Mouse (Mus musculus): ENCODE data around the gene Fam43b. TPM values are rescaled to one million over a fixed set of nuclear protein-coding genes. Genes with fewer than 3 reads are reported as not detected.

The Fam43b gene
- polyA plus RNA-seq, 1 experiment, result not detected

GRCm38 (mm10) chr4:138411504-138412121 is 15.3 kb upstream of the Fam43b start:
- peaks cover 5% of the 10 kb centered on the region; the same call in 1 of the 2 replicates for H3K4me1 ChIP-seq (ENCODE audit: control insufficient read depth, insufficient read depth, insufficient read length, low read length)
- no peak overlapping the region for H3K27ac ChIP-seq (replicated peaks; ENCODE audit: low read depth, low read length)
- H3K4me3 ChIP-seq (ENCODE audit: insufficient read depth, low read depth, low read length), result no peak overlapping the region

DNA sequence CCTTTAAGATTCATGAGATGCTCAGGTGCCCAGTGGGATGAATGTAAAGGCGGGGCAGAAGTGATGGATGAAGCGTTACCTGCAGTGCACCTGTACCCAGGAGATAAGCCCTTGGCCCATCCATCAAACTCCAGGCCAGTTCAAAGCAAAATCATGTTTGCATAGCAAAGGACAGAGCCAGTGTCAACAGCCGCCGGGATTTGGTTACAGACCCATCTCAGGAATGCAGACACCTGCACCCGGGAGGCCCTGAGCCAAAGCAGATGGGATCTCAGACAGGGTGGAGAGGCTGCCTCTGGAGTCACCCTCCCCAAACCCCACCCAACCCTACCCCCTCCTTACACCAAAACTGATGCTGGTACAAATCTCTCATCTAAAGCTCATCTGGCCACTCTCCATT is 14.7 kb upstream of the Fam43b start:
- H3K27ac ChIP-seq (replicated peaks; ENCODE audit: low read depth, low read length), result no peak overlapping the region
- no peak overlapping the region for H3K4me3 ChIP-seq (ENCODE audit: insufficient read depth, low read depth, low read length)

DNA sequence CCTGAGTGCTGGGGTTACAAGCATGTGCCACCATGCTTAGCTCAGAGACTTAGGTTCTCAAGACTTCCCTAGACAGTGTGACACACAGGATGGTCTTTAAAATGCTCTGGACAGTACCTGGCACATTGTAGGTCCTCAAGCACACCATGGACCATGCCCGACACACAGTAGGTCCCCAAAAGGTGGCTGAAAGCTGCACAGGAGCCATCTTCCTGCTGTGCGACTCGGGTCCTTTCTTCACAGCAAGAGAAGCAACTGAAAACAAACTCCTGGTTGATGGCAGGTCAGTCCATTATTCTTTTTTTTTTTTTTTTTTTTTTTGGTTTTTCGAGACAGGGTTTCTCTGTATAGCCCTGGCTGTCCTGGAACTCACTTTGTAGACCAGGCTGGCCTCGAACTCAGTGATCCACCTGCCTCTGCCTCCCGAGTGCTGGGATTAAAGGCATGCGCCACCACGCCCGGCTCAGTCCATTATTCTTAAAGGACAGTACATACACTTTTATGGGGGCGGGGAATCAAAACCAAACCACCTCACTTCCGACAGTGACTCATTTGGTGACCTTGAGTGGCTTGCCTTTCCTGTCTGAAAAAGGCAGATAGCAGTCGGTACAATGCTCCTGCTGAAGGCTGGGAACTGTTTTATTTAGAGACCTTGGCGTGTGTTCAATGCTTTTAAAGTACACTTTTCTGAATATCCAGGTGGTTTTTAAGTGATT is 11.3 kb upstream of the Fam43b start:
- H3K27ac ChIP-seq (replicated peaks; ENCODE audit: low read depth, low read length), result no peak overlapping the region
- H3K4me3 ChIP-seq (ENCODE audit: insufficient read depth, low read depth, low read length), result no peak overlapping the region
- H3K4me1 ChIP-seq (ENCODE audit: control insufficient read depth, insufficient read depth, insufficient read length, low read length), result no peaks in the 10 kb centered on the region

More for the DNA sequence above, 14.7 kb upstream of the Fam43b start:
- H3K4me1 ChIP-seq (ENCODE audit: control insufficient read depth, insufficient read depth, insufficient read length, low read length), result peaks cover 5% of the 10 kb centered on the region; the same call in 1 of the 2 replicates

DNA sequence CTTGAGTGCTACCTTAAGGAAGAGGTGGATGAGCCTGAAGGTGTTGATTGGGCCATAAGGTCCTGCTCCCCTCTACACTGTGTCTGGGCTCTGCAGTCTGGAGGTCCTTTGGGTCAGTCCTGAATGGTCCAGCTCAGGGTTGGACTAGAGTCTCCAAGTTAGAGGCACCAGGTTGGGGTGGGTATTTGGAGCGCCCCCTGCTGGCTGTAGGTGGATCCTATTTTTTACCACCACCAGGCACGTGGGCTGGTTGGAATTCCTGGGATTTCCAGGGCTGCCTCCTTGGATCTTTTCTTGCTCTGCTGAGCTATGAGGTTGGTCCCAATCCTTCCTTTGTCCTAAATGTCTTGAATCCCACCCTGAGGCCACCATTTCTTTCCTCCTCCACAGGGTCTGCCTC is 8.5 kb upstream of the Fam43b start:
- Histone ChIP-seq H3K27ac (replicated peaks; ENCODE audit: low read depth, low read length) (no peak overlapping the region), H3K4me1 (ENCODE audit: control insufficient read depth, insufficient read depth, insufficient read length, low read length) (no peaks in the 10 kb centered on the region), H3K4me3 (ENCODE audit: insufficient read depth, low read depth, low read length) (no peak overlapping the region)

DNA sequence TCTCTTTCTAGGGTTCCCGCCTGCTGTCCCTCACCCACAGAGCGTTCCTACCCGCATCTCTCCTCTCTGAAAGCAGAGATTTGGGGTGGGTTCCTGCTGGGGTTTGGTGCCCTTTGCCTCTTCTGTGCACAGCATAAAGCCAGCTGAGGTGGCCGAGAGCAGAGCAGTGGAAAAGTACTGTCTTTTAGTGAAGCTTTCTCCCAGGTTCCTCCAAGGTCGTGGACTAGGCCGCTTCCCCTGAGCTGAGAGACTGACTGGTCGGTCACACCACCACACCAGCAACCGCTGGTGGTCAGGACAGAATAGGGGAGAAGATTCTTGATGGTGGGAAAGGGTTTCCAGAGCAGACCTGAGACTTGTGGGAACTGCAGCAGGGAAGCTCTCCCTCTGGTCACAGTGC is 383 bp upstream of the Fam43b start:
- H3K4me3 ChIP-seq (ENCODE audit: insufficient read depth, low read depth, low read length), result peak overlapping the region; percentile 1; the same call in 1 of the 2 replicates
- no peaks in the 10 kb centered on the region for H3K4me1 ChIP-seq (ENCODE audit: control insufficient read depth, insufficient read depth, insufficient read length, low read length)
- H3K27ac ChIP-seq (replicated peaks; ENCODE audit: low read depth, low read length), result no peak overlapping the region

- Histone ChIP-seq H3K27ac (replicated peaks; ENCODE audit: low read depth, low read length) (no peak overlapping the region), H3K4me1 (ENCODE audit: control insufficient read depth, insufficient read depth, insufficient read length, low read length) (no peaks in the 10 kb centered on the region), H3K4me3 (ENCODE audit: insufficient read depth, low read depth, low read length) (peak overlapping the region; percentile 35)
Measured at GRCm38 (mm10) chr4:138395087-138395970, 999 bp downstream of the Fam43b start.

- Histone ChIP-seq H3K4me3 (ENCODE audit: insufficient read depth, low read depth, low read length) (no peak overlapping the region), H3K27ac (replicated peaks; ENCODE audit: low read depth, low read length) (no peak overlapping the region), H3K4me1 (ENCODE audit: control insufficient read depth, insufficient read depth, insufficient read length, low read length) (no peaks in the 10 kb centered on the region)
Measured at GRCm38 (mm10) chr4:138393703-138394102, 2.6 kb downstream of the Fam43b start.

- Histone ChIP-seq H3K4me3 (ENCODE audit: insufficient read depth, low read depth, low read length) (no peak overlapping the region), H3K4me1 (ENCODE audit: control insufficient read depth, insufficient read depth, insufficient read length, low read length) (no peaks in the 10 kb centered on the region), H3K27ac (replicated peaks; ENCODE audit: low read depth, low read length) (no peak overlapping the region)
Measured at GRCm38 (mm10) chr4:138383789-138384188, 12.5 kb downstream of the Fam43b start.

- Histone ChIP-seq H3K4me1 (ENCODE audit: control insufficient read depth, insufficient read depth, insufficient read length, low read length) (no peaks in the 10 kb centered on the region), H3K27ac (replicated peaks; ENCODE audit: low read depth, low read length) (no peak overlapping the region), H3K4me3 (ENCODE audit: insufficient read depth, low read depth, low read length) (no peak overlapping the region)
Measured at GRCm38 (mm10) chr4:138382462-138382861, 13.9 kb downstream of the Fam43b start.

- Histone ChIP-seq H3K4me3 (ENCODE audit: insufficient read depth, low read depth, low read length) (no peak overlapping the region), H3K4me1 (ENCODE audit: control insufficient read depth, insufficient read depth, insufficient read length, low read length) (no peaks in the 10 kb centered on the region), H3K27ac (replicated peaks; ENCODE audit: low read depth, low read length) (no peak overlapping the region)
Measured at GRCm38 (mm10) chr4:138380132-138380689, 16.1 kb downstream of the Fam43b start.

GRCm38 (mm10) chr4:138379091-138379840 is 17.1 kb downstream of the Fam43b start:
- Histone ChIP-seq H3K27ac (replicated peaks; ENCODE audit: low read depth, low read length) (no peak overlapping the region), H3K4me1 (ENCODE audit: control insufficient read depth, insufficient read depth, insufficient read length, low read length) (no peaks in the 10 kb centered on the region), H3K4me3 (ENCODE audit: insufficient read depth, low read depth, low read length) (no peak overlapping the region)

DNA sequence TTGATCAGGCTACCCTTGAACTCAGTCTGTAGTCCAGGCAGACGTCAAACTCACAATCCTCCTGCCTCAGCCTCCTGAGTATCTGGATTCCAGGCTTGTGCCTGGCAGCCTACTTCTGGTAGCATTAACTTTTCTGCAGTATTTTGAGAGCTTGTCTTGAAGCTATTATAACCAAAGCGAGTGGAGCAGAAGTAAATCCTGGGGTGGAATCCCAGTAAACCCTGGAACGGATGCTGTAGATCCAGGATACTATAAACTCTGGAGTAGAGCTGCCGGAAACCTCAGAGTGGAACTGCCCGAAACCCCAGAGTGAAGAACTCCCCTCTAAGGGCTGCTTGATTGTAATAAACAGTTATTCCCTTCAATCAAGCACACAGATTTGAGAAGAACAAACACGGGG is 18.8 kb downstream of the Fam43b start:
- H3K27ac ChIP-seq (replicated peaks; ENCODE audit: low read depth, low read length), result no peak overlapping the region
- no peaks in the 10 kb centered on the region for H3K4me1 ChIP-seq (ENCODE audit: control insufficient read depth, insufficient read depth, insufficient read length, low read length)
- no peak overlapping the region for H3K4me3 ChIP-seq (ENCODE audit: insufficient read depth, low read depth, low read length)

DNA sequence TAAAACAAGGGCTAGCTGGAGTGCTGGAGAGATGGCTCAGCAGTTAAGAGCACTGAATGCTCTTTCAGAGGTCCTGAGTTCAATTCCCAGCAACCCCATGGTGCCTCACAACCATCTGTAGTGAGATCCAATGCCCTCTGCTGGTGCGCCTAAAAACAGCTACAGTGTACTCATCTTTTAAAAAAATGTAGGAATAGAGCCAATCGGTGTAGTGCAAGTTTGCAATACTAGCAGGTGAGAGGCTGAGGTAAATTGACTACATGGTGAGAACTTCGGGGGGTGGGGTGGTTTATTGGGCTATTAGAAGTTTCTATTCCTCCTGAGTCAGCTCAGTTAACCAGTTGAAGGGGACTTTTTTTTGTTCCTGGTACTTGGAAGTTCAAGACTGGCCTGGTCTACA is 21.2 kb downstream of the Fam43b start:
- Histone ChIP-seq H3K4me3 (ENCODE audit: insufficient read depth, low read depth, low read length) (no peak overlapping the region), H3K27ac (replicated peaks; ENCODE audit: low read depth, low read length) (no peak overlapping the region), H3K4me1 (ENCODE audit: control insufficient read depth, insufficient read depth, insufficient read length, low read length) (no peaks in the 10 kb centered on the region)

DNA sequence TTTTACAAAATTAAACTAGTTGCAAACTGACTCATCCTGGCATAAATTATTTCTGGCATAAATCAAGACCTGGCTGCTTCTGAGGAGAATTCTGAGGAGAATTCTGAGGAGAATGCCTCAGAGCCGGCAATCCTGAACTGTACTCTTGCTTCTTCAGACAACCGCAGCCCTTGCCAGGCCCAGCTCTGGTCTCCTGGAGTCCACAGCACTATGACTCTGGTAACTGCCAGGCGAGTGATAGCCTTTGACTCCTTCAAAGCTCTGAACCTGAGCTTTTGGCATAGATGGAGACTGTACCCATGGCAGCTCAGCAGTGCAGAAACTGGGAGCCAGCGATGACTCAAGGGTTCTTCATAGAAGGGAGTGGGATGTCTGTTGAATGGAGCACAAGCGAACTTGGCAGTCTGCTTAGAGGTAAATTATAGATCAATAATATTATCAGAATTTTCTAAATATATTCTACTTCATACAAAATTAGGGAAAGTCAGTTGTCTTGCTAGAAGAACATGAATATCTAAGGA is 25.3 kb downstream of the Fam43b start:
- Histone ChIP-seq H3K27ac (replicated peaks; ENCODE audit: low read depth, low read length) (no peak overlapping the region), H3K4me1 (ENCODE audit: control insufficient read depth, insufficient read depth, insufficient read length, low read length) (peaks cover 6% of the 10 kb centered on the region)

More for the DNA sequence above, 25.3 kb downstream of the Fam43b start:
- no peak overlapping the region for H3K4me3 ChIP-seq (ENCODE audit: insufficient read depth, low read depth, low read length)

Data from brown adipose tissue, adult 24 weeks (tissue).